Mouse (Mus musculus): Measurements from ENCODE around the gene Trak1. TPM values are rescaled to one million over a fixed set of nuclear protein-coding genes. Genes with fewer than 3 reads are reported as not detected.
A peak's percentile ranks its signal among the peaks of the same experiment; 100 is the strongest.

Gene Trak1
- total RNA-seq, 1 experiment from 2014 or later, result 26.3 TPM

GRCm38 (mm10) chr9:121458466-121458865 is 161.2 kb downstream of the Trak1 start:
- peak; percentile 65; a peak in 3 of 4 replicates for ATAC-seq (replicated peaks in 1 of 2; ENCODE audit: insufficient read depth in 1 of 2, low FRiP score in 2 of 2, low TSS enrichment in 1 of 2, low read depth in 1 of 2, poor library complexity in 2 of 2, severe bottlenecking in 2 of 2)

- ATAC-seq (replicated peaks in 1 of 2; ENCODE audit: insufficient read depth in 1 of 2, low FRiP score in 2 of 2, low TSS enrichment in 1 of 2, low read depth in 1 of 2, poor library complexity in 2 of 2, severe bottlenecking in 2 of 2), result no peak
Measured at GRCm38 (mm10) chr9:121459950-121460349, 162.6 kb downstream of the Trak1 start.

GRCm38 (mm10) chr9:121460527-121460926 is 163.2 kb downstream of the Trak1 start:
- ATAC-seq (replicated peaks in 1 of 2; ENCODE audit: insufficient read depth in 1 of 2, low FRiP score in 2 of 2, low TSS enrichment in 1 of 2, low read depth in 1 of 2, poor library complexity in 2 of 2, severe bottlenecking in 2 of 2), result no peak

GRCm38 (mm10) chr9:121467460-121467859 is 170.2 kb downstream of the Trak1 start:
- ATAC-seq (replicated peaks in 1 of 2; ENCODE audit: insufficient read depth in 1 of 2, low FRiP score in 2 of 2, low TSS enrichment in 1 of 2, low read depth in 1 of 2, poor library complexity in 2 of 2, severe bottlenecking in 2 of 2), result no peak

GRCm38 (mm10) chr9:121469711-121470110 is 172.4 kb downstream of the Trak1 start:
- no peak for ATAC-seq (replicated peaks in 1 of 2; ENCODE audit: insufficient read depth in 1 of 2, low FRiP score in 2 of 2, low TSS enrichment in 1 of 2, low read depth in 1 of 2, poor library complexity in 2 of 2, severe bottlenecking in 2 of 2)

- ATAC-seq (replicated peaks in 1 of 2; ENCODE audit: insufficient read depth in 1 of 2, low FRiP score in 2 of 2, low TSS enrichment in 1 of 2, low read depth in 1 of 2, poor library complexity in 2 of 2, severe bottlenecking in 2 of 2), result no peak
Measured at GRCm38 (mm10) chr9:121474771-121475170, 177.5 kb downstream of the Trak1 start.

- ATAC-seq (replicated peaks in 1 of 2; ENCODE audit: insufficient read depth in 1 of 2, low FRiP score in 2 of 2, low TSS enrichment in 1 of 2, low read depth in 1 of 2, poor library complexity in 2 of 2, severe bottlenecking in 2 of 2), result no peak
Measured at GRCm38 (mm10) chr9:121475488-121476452, 178.5 kb downstream of the Trak1 start.

GRCm38 (mm10) chr9:121477305-121477911 is 180.1 kb downstream of the Trak1 start:
- ATAC-seq (replicated peaks in 1 of 2; ENCODE audit: insufficient read depth in 1 of 2, low FRiP score in 2 of 2, low TSS enrichment in 1 of 2, low read depth in 1 of 2, poor library complexity in 2 of 2, severe bottlenecking in 2 of 2), result peak in 1 of 2 experiments; percentile 44; a peak in 3 of 4 replicates

- peak; percentile 58 to 80; a peak in 3 of 4 replicates for ATAC-seq (replicated peaks in 1 of 2; ENCODE audit: insufficient read depth in 1 of 2, low FRiP score in 2 of 2, low TSS enrichment in 1 of 2, low read depth in 1 of 2, poor library complexity in 2 of 2, severe bottlenecking in 2 of 2)
Measured at GRCm38 (mm10) chr9:121479453-121479852, 182.2 kb downstream of the Trak1 start.

GRCm38 (mm10) chr9:121487216-121487615 is 189.9 kb downstream of the Trak1 start:
- ATAC-seq (replicated peaks in 1 of 2; ENCODE audit: insufficient read depth in 1 of 2, low FRiP score in 2 of 2, low TSS enrichment in 1 of 2, low read depth in 1 of 2, poor library complexity in 2 of 2, severe bottlenecking in 2 of 2), result no peak

GRCm38 (mm10) chr9:121491592-121492240 is 194.4 kb downstream of the Trak1 start:
- ATAC-seq (replicated peaks in 1 of 2; ENCODE audit: insufficient read depth in 1 of 2, low FRiP score in 2 of 2, low TSS enrichment in 1 of 2, low read depth in 1 of 2, poor library complexity in 2 of 2, severe bottlenecking in 2 of 2), result no peak

- 0 out of 4 replicates have a peak, but pooled peaks of 1 of the 2 experiments have one; percentile 5 for ATAC-seq (replicated peaks in 1 of 2; ENCODE audit: insufficient read depth in 1 of 2, low FRiP score in 2 of 2, low TSS enrichment in 1 of 2, low read depth in 1 of 2, poor library complexity in 2 of 2, severe bottlenecking in 2 of 2)
Measured at GRCm38 (mm10) chr9:121494006-121494767, 196.9 kb downstream of the Trak1 start.

GRCm38 (mm10) chr9:121495529-121495928 is 198.2 kb downstream of the Trak1 start, which contains the start of gene Cck:
Gene Cck, minus strand, starts transcription at chr9:121495694.
- peak; percentile 23 to 56; a peak in 2 of 4 replicates for ATAC-seq (replicated peaks in 1 of 2; ENCODE audit: insufficient read depth in 1 of 2, low FRiP score in 2 of 2, low TSS enrichment in 1 of 2, low read depth in 1 of 2, poor library complexity in 2 of 2, severe bottlenecking in 2 of 2)

- ATAC-seq (replicated peaks in 1 of 2; ENCODE audit: insufficient read depth in 1 of 2, low FRiP score in 2 of 2, low TSS enrichment in 1 of 2, low read depth in 1 of 2, poor library complexity in 2 of 2, severe bottlenecking in 2 of 2), result no peak
Measured at GRCm38 (mm10) chr9:121496102-121496501, 198.8 kb downstream of the Trak1 start.

GRCm38 (mm10) chr9:121505346-121505745 is 208.0 kb downstream of the Trak1 start:
- no peak for ATAC-seq (replicated peaks in 1 of 2; ENCODE audit: insufficient read depth in 1 of 2, low FRiP score in 2 of 2, low TSS enrichment in 1 of 2, low read depth in 1 of 2, poor library complexity in 2 of 2, severe bottlenecking in 2 of 2)

GRCm38 (mm10) chr9:121506478-121507180 is 209.3 kb downstream of the Trak1 start:
- no peak for ATAC-seq (replicated peaks in 1 of 2; ENCODE audit: insufficient read depth in 1 of 2, low FRiP score in 2 of 2, low TSS enrichment in 1 of 2, low read depth in 1 of 2, poor library complexity in 2 of 2, severe bottlenecking in 2 of 2)
